Mouse (Mus musculus): ENCODE measurements at regions not wholly inside any gene's neighbourhood (a gene's known extent, or its start where the extent isn't known, plus 50 kb on each side); places are given as distances from the start of the nearest gene placed in this dataset.

DNA sequence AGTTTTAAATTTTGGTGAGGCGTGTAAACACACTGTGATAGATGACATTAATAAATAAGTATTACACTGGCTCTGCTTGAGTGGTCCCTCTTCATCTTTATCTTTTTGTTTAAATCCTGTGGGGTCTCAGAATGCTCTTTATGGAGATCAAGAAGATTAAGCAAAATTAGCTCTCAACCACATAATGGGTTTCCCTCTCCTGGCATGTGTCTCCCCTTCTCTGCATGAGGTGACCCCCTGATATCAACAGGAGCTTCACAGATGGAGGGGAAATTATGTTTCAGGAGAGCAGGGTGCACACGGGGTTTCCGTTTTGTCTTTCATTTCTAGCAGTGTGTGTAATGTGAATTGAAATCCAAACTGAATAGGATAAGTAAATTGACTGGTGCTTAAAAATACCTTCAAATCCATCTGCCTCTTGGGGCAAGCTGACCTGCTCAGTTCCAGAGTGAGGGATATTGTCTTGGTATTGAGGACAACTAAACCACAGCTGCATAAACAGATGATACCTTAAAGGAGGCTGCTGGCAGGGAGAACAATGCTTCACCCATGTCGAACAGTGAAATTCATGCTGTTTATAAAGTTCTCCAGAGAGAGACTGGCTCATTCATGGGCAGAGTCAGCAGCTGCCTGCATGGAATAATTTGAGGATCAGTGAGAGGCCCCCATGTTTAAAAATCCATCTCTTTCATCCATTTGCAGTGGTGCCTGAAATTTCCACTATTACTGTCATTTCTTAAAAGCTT is 518.3 kb upstream of the Nr2f1 start:
- no peak for TF ChIP-seq GATA4 (IDR thresholded peaks at IDR 0.05; ENCODE audit: insufficient replicate concordance, low read length)

DNA sequence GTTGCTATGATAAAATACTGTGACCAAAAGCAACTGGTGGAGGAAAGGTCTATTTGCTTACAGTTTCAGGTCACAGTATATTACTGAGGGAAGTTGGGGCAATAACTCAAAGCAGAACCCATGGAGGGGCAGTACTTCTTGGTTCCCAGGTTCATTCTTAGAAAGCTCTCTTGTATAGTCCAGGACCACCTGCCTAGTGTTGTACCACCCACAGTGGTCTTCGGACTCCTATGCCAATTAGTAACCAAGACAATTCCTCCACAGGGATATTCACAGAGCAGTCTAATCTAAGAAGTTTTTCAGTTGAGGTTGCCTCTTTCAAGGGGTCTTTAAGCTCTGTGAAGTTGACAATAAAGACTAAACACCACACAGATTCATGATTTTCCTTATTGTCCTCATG is 517.6 kb upstream of the Nr2f1 start:
- no peak for TF ChIP-seq GATA4 (IDR thresholded peaks at IDR 0.05; ENCODE audit: insufficient replicate concordance, low read length)

DNA sequence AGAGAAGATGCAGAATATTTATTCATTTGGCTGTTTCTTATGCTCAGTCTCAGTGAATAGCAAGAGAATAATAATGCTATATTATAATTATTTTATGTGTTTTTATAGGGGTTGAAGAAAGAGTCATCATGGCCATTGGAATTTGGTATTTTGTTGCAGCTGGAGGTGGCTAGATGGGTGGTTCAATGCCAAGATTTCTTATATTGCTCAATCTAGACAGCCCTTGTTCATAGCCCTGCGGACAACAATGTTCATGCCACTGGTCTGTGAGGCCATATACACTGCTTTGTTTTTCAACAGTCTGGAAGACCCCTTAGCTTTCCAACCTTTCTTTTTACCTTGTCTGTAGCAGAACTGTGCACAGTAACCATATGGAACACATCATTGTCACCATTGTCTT is 505.1 kb upstream of the Nr2f1 start:
- no peak for TF ChIP-seq GATA4 (IDR thresholded peaks at IDR 0.05; ENCODE audit: insufficient replicate concordance, low read length)

DNA sequence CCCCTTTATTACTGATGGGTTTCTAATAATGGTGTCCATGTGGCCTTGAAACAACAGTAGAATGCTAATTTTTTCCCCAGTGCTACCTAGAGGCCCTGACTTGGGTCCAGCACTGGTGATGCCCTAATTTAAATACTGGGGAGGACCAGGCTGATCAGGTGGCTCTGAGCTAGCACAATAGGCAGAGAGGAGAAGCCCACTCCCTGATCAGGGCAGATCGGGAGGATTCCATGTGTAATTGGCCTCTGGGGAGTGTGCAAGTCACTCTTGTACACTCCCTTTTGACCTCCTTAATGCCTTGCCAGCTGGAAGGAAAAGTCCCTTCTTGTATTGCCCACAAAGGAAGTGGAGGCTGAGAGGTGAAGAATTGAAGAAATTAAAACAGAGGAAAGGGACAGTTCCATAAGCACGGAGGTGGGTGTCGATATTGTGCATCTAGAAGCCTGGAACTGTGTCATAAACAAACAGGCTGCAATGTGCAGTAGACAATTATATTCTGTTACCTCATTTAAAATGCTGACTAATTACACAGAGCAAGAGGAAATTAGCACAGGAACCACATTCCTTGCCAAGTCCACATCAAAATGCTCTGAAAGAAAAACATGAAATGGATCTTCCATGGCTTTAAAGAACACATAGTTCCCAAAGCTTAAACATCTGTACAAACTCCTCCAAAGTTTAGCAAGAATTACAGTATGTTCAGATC is 498.4 kb upstream of the Nr2f1 start:
- TF ChIP-seq GATA4 (IDR thresholded peaks at IDR 0.05; ENCODE audit: insufficient replicate concordance, low read length): no peak

DNA sequence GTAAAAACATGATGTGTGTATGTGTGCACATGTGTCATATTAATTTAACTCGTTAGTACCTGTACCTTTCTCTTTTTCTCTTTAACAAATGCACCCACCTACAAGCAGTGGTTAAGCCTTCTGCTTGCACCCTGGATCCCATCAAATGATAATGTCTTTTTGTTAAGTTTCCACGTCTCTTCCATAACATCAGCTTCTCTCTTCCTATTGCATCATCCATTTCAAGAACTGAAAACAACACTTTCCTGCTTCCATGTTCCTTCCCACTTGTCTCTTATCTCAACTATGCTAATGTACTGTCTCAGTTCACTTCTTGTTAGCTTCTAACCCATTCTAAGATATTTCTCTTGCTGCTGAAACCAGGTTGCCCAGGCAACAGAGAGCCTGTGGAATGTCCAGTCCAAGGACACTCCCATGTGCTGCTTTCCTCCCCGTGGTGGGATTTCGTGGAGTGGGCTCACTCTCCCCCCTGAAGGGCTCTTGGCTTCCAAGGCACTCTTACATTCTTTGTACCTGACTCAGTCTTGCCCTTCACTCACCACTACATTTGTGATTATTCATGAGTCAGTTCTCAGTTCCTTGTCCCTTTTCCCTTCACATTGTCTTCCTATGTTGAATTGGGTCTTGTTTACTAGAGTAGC is 479.8 kb upstream of the Nr2f1 start:
- TF ChIP-seq GATA4 (IDR thresholded peaks at IDR 0.05; ENCODE audit: insufficient replicate concordance, low read length): no peak

DNA sequence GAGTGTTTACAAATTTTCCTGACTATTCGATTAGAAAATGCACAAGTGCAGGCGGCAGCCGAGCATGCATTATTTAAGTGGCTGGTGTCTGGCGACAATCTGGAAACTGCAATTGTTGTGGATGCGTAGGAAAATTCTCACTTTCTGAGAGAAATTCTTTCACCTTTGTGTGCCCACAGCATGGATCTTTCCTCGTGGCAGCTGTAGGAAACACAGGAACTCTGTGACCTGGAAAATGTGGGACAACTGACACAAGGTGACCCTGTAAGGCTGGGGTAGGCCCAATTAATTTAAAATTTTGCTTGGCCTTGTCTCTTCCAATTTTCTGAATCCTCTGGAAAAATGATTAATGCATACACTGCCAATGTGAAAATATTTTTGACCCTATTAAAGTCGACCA is 478.7 kb upstream of the Nr2f1 start:
- TF ChIP-seq GATA4 (IDR thresholded peaks at IDR 0.05; ENCODE audit: insufficient replicate concordance, low read length): no peak

DNA sequence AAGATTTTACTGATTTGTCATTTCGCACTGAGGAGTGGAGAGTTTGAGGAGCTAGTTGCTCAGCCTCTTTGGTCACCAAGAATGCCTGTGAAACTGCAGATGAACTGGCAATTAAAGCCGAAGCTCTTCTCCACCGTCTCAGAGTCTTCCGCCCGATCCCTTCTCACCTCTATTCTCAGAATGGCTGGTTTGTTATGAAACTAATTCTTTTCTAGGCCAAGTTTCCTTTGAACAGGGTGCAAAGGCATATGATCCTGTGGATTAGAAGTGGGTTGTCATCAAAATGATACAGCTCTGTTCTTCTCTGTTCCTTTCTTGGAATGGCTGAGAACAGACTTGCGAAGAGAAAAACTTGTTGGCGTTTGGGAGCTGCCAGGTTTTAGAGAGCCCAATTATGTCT is 458.7 kb upstream of the Nr2f1 start:
- TF ChIP-seq GATA4 (IDR thresholded peaks at IDR 0.05; ENCODE audit: insufficient replicate concordance, low read length): no peak

DNA sequence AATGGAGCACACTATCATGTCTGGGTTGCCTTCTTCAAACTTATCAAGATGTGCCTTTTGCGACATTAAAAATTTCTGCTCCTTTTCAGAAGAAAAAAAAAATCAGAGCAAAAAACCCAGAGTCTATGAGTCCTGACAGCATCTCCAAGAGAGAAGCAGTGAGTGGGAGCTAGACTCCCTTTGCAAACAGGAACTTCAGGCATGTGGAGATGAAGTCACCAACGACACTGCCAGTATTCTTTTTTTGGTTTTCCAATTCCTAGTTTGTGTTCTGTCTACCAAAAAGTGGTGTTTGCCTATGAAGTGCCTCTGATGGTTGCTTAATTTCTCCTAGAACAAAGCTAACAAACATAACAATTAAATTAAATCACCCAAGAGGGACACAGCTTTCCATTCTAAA is 457.2 kb upstream of the Nr2f1 start:
- TF ChIP-seq GATA4 (IDR thresholded peaks at IDR 0.05; ENCODE audit: insufficient replicate concordance, low read length): no peak

DNA sequence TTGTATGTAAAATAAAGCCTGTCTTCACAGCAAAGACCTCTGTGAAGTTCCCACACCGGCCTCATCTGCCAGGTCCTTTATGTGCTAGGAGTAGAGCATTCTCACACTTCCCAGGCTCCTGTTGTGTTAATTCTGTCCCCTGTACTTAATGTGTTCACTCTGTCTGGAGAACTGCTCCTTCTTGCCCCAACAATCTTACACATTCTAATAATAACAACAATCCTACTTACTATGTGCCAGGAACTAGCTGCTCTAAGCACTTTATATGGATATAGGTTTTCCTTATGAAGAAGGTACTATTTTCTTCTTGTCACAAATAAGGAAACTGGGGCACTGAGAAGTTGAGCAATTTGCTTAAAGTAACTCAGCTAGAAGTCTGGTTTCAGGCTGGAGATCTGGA is 456.6 kb upstream of the Nr2f1 start:
- no peak for TF ChIP-seq GATA4 (IDR thresholded peaks at IDR 0.05; ENCODE audit: insufficient replicate concordance, low read length)

DNA sequence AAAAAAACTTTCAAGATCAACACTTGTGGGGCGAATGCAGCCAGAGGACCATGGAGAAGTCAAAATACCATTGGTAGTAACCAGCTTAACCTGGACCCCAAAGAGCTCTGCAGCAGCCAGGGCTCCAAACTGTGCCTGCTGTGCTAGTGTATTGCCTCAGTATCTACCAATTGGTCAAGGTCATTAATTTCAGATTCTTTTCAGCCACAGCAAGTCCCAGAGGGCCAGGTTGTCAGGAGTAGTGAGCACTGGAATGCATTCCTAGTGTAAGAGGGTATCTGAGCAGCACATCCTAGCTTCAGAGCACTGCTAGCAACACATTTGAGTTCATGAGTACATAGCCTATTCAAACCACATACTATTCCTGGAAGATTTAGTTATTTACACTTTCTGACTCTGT is 451.3 kb upstream of the Nr2f1 start:
- no peak for TF ChIP-seq GATA4 (IDR thresholded peaks at IDR 0.05; ENCODE audit: insufficient replicate concordance, low read length)

DNA sequence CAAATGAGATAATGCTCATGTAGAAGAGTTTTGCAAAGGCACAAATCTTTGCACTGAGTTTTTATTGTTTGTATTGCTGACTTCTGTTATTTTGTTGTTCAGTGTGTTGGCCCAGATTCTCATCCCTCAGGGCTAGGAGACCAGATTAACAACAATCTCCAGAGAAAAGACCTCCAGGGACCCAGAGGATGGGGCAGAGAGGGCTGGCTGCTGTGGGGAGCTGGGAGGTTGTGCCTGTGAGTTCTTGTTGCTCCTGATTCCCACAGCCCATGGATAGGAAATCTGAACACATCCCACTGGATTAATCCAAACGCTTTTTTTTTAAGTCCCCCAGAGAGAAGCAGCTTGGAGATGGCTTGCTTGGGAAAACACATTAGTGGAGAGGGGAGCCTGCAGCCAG is 445.0 kb upstream of the Nr2f1 start:
- no peak for TF ChIP-seq GATA4 (IDR thresholded peaks at IDR 0.05; ENCODE audit: insufficient replicate concordance, low read length)

DNA sequence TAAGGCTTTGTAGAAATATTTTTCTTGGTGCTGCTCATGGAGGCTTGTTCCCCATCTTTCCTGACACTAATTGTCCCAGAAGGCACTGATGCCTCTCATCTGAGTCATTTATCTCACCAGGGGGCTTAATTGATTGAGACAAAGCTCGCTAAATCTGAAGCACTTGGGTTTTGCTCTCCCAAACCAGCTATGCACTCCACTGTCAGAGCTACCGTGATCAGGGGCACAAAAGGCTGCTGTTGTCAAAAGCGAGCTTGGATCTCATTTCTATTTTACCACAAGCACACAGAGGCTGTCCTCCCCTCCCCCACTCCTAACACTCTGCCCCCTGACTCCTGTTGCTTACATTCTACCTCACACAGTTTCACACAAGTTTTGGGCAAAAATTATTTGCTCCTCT is 443.5 kb upstream of the Nr2f1 start:
- TF ChIP-seq GATA4 (IDR thresholded peaks at IDR 0.05; ENCODE audit: insufficient replicate concordance, low read length): no peak

DNA sequence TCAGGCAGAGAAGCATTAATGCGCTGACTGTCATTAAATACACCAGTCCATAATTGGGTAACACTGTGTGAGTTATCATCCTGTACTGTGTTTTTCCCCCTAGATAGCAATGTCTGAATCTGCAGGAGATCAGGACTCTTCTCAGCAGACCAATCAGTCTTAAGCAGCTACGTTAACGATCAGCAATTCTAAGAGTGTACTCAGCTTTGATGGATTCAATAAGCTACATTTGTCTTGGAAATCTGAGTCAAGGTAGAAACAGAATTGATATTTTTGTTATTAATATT is 442.8 kb upstream of the Nr2f1 start:
- no peak for TF ChIP-seq GATA4 (IDR thresholded peaks at IDR 0.05; ENCODE audit: insufficient replicate concordance, low read length)

DNA sequence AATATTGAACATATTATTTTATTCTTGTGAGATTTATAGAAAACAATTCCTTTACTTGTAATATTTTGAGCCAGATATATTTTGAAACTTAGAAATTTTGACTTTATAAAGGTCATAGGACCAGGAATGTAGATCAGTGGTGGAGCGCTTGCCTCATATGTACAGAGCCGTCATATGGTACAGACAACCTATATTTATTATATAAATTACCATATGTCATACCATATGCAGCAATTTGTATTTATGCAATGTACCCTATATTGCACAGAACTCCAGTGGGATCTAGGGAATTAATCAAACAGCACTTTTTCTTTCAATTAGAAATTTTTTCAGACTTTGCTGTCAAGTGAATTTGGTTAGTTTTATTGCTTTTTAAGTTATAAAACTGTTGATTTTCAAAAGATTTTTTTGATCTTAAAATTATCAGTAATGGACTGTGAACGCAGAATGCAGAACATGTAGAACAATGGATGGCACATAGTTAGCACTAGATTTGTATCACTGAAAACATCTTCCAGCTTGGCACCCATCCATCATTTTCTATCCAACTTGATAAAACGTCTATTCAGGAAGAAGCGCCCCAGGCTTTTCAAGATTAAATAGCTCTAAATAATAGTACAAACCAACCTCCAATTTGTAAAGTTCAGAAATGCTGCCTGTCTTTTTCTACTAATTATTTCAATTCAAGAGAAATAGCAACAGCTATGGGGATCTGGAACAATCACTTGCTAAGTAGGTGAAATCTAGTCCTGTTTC is 442.3 kb upstream of the Nr2f1 start:
- TF ChIP-seq GATA4 (IDR thresholded peaks at IDR 0.05; ENCODE audit: insufficient replicate concordance, low read length): no peak

DNA sequence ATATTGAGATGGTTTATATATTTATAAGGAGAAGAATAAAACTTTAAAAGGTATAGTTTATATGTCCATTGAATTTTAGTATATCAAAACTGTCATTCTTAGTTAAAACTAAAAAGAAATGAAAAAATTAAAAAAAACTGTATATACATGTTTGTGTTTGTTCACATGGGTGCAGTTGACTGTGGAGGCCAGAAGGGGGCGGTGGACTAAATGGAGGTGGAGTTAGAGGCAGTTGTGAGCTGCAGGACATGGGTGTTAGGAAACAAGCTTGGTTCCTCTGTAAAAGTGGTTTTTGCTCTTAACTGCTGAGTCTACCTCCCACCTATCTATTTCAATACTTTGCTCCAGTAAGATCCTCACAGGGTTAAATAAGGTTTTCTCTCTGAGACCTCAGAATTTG is 440.8 kb upstream of the Nr2f1 start:
- no peak for TF ChIP-seq GATA4 (IDR thresholded peaks at IDR 0.05; ENCODE audit: insufficient replicate concordance, low read length)

DNA sequence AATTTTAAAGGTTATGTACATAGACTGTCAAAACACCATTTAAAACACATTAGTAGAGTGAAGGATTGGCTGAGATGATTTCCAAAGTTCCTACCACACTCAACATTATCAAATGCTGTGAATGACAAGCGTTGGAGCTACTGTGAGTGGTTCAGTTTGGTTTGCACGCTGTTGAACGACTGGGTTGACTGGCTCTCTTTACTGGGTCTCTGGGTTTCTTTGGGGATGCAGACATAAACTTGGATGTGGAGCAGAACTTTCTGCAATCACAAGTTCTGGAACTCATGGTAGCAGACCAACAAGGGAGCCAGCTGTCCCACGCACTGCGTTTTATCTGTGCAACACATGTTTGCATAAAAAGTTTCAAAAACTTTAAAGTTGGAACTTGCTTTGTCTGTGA is 438.9 kb upstream of the Nr2f1 start:
- TF ChIP-seq GATA4 (IDR thresholded peaks at IDR 0.05; ENCODE audit: insufficient replicate concordance, low read length): no peak

Measured in liver, adult (tissue).